Comparison of ENCODE assay signal across 9 mouse cellular contexts in genomic region chr4:106985899-106986832, GRCm38 (mm10).
DNase-seq lines count a peak whose midpoint lies in the region; ATAC-seq and TF ChIP-seq lines count a peak whose summit lies in the region.
"Had no signal": no experiment of that assay in that cellular context is flagged by ENCODE, and none has a peak within 500 bp of the region (broad histone marks: within the 10 kb centered on the region; RNA-seq: fewer than 3 reads in every experiment).

No protein-coding gene starts in this region.

- peak; percentile 46 for ATAC-seq in kidney, embryonic 15.5 days (replicated peaks; ENCODE audit: low FRiP score)
- ATAC-seq in heart, embryonic 15.5 days (replicated peaks; ENCODE audit: insufficient number of reproducible peaks, insufficient read depth, low FRiP score, low read depth) = peak; percentile 18; the same call in 1 of the 2 replicates
- no peak for ATAC-seq in limb, embryonic 14.5 days (ENCODE audit: low FRiP score, low read depth)
- ATAC-seq in stomach, embryonic 14.5 days (ENCODE audit: insufficient number of reproducible peaks, insufficient read depth, low FRiP score, low read depth) = peak; percentile 30

- H3K4me2 ChIP-seq in kidney, embryonic 15.5 days = peak overlapping the region; percentile 6; the same call in 1 of the 2 replicates
- no peak overlapping the region for H3K4me2 ChIP-seq in heart, embryonic 15.5 days
- H3K4me2 ChIP-seq in limb, embryonic 14.5 days (replicated peaks; ENCODE audit: low read depth, low read length, severe bottlenecking) = no peak overlapping the region
- H3K4me2 ChIP-seq in stomach, embryonic 14.5 days (replicated peaks; ENCODE audit: low read depth, low read length) = no peak overlapping the region

- TF ChIP-seq POLR2A in limb, embryonic 14.5 days (IDR thresholded peaks at IDR 0.05; ENCODE audit: borderline replicate concordance, extremely low read depth, insufficient read depth, insufficient read length) = no peak

- H3K27ac ChIP-seq in kidney, embryonic 15.5 days = peak overlapping the region; percentile 82
- peak overlapping the region; percentile 80 for H3K27ac ChIP-seq in heart, embryonic 15.5 days
- peak overlapping the region; percentile 33; the same call in 1 of the 2 replicates for H3K27ac ChIP-seq in limb, embryonic 14.5 days (replicated peaks; ENCODE audit: low read depth, low read length)
- peak overlapping the region; percentile 81 for H3K27ac ChIP-seq in stomach, embryonic 14.5 days (ENCODE audit: low read length)

- no peaks in the 10 kb centered on the region for H3K27me3 ChIP-seq in kidney, embryonic 15.5 days
- no peaks in the 10 kb centered on the region for H3K27me3 ChIP-seq in heart, embryonic 15.5 days
- H3K27me3 ChIP-seq in limb, embryonic 14.5 days (ENCODE audit: control insufficient read depth, insufficient read depth, low read length) = no peaks in the 10 kb centered on the region
- no peaks in the 10 kb centered on the region for H3K27me3 ChIP-seq in stomach, embryonic 14.5 days (ENCODE audit: control insufficient read depth, insufficient read depth, low read length)

- no peak for DNase-seq in kidney, adult 9 months
- no peak for DNase-seq in limb, embryonic 14.5 days (ENCODE audit: low spot score)
- DNase-seq in testis, postnatal 10 days (ENCODE audit: low spot score) = no peak
- DNase-seq in gastrocnemius, postnatal 4 days (ENCODE audit: low spot score in 2 of 2) = no peak
- DNase-seq in thymus, postnatal 14 days = no peak
- DNase-seq: cerebellum, adult 18-20 months had no signal

- 24% methylated on average over 15 of the region's 15 CpGs for WGBS in kidney, embryonic 15.5 days
- 48% methylated on average over 15 of the region's 15 CpGs for WGBS in heart, embryonic 15.5 days
- 33% methylated on average over 13 of the region's 15 CpGs for WGBS in limb, embryonic 14.5 days
- WGBS in stomach, embryonic 14.5 days = 23% methylated on average over 15 of the region's 15 CpGs

- peaks cover 80% of the 10 kb centered on the region for H3K4me1 ChIP-seq in kidney, embryonic 15.5 days
- peaks cover 52% of the 10 kb centered on the region for H3K4me1 ChIP-seq in heart, embryonic 15.5 days (replicated peaks)
- peaks cover 76% of the 10 kb centered on the region for H3K4me1 ChIP-seq in limb, embryonic 14.5 days (ENCODE audit: control insufficient read depth, insufficient read depth, low read length)
- peaks cover 58% of the 10 kb centered on the region for H3K4me1 ChIP-seq in stomach, embryonic 14.5 days (ENCODE audit: control insufficient read depth, insufficient read depth, low read length)

- H3K4me3 ChIP-seq in kidney, embryonic 15.5 days (replicated peaks) = no peak overlapping the region
- H3K4me3 ChIP-seq in heart, embryonic 15.5 days = no peak overlapping the region
- no peak overlapping the region for H3K4me3 ChIP-seq in limb, embryonic 14.5 days (replicated peaks; ENCODE audit: low read length)
- no peak overlapping the region for H3K4me3 ChIP-seq in stomach, embryonic 14.5 days (ENCODE audit: low read depth, low read length)

- H3K9me3 ChIP-seq in kidney, embryonic 15.5 days (replicated peaks) = no peaks in the 10 kb centered on the region
- H3K9me3 ChIP-seq in heart, embryonic 15.5 days (replicated peaks) = no peaks in the 10 kb centered on the region
- H3K9me3 ChIP-seq in limb, embryonic 14.5 days (ENCODE audit: control insufficient read depth, low read length) = no peaks in the 10 kb centered on the region
- H3K9me3 ChIP-seq in stomach, embryonic 14.5 days (ENCODE audit: control insufficient read depth, low read depth, low read length) = no peaks in the 10 kb centered on the region

- no peak overlapping the region for H3K9ac ChIP-seq in kidney, embryonic 15.5 days
- no peak overlapping the region for H3K9ac ChIP-seq in heart, embryonic 15.5 days
- H3K9ac ChIP-seq in limb, embryonic 14.5 days (ENCODE audit: low read depth, low read length, severe bottlenecking) = peak overlapping the region; percentile 29; the same call in 1 of the 2 replicates
- no peak overlapping the region for H3K9ac ChIP-seq in stomach, embryonic 14.5 days (replicated peaks; ENCODE audit: low read depth, low read length)

- 0 out of 2 replicates have a peak, but pooled peaks cover 2% of the 10 kb centered on the region for H3K36me3 ChIP-seq in kidney, embryonic 15.5 days
- H3K36me3 ChIP-seq in heart, embryonic 15.5 days = no peaks in the 10 kb centered on the region
- H3K36me3 ChIP-seq in limb, embryonic 14.5 days (ENCODE audit: control insufficient read depth, insufficient read depth, low read length) = 0 out of 2 replicates have a peak, but pooled peaks cover 2% of the 10 kb centered on the region
- H3K36me3 ChIP-seq in stomach, embryonic 14.5 days (ENCODE audit: control insufficient read depth, insufficient read depth, low read length) = no peaks in the 10 kb centered on the region
